Mouse (Mus musculus) lung, postnatal 14 days (tissue): ENCODE measurements around the gene Mrps12.

ENCODE experiments used
- DNase-seq: peaks from one replicate; pipeline ENCODE4 v3.0.0; 2021

Gene Mrps12

GRCm38 (mm10) chr7:28758623-28759022 is 17.0 kb upstream of the Mrps12 start:
- no peak for DNase-seq

- DNase-seq, result no peak
These were observed 14.5 kb upstream of the Mrps12 start, which contains the start of gene Ccer2 for GRCm38 (mm10) chr7:28756079-28756478. Gene Ccer2 (plus strand): TSS chr7:28756174.

- DNase-seq, result no peak
These were observed 8.3 kb upstream of the Mrps12 start for GRCm38 (mm10) chr7:28749935-28750334.

- no peak for DNase-seq
These were observed 282 bp downstream of the Mrps12 start for GRCm38 (mm10) chr7:28741368-28741708.

- no peak for DNase-seq
These were observed 671 bp downstream of the Mrps12 start for GRCm38 (mm10) chr7:28740949-28741348.

GRCm38 (mm10) chr7:28739829-28740228 is 1.8 kb downstream of the Mrps12 start:
- no peak for DNase-seq

GRCm38 (mm10) chr7:28735701-28736100 is 5.9 kb downstream of the Mrps12 start:
- peak; percentile 24 for DNase-seq

GRCm38 (mm10) chr7:28733211-28733610 is 8.4 kb downstream of the Mrps12 start:
- no peak for DNase-seq

GRCm38 (mm10) chr7:28732341-28733142 is 9.1 kb downstream of the Mrps12 start:
- DNase-seq, result peak; percentile 85

- DNase-seq, result no peak
These were observed 13.8 kb downstream of the Mrps12 start for GRCm38 (mm10) chr7:28727649-28728340.

- peak; percentile 85 for DNase-seq
These were observed 15.0 kb downstream of the Mrps12 start for GRCm38 (mm10) chr7:28726600-28726999.

- DNase-seq, result no peak
These were observed 17.0 kb downstream of the Mrps12 start for GRCm38 (mm10) chr7:28724613-28725012.

- no peak for DNase-seq
These were observed 19.5 kb downstream of the Mrps12 start for GRCm38 (mm10) chr7:28722079-28722478.

- no peak for DNase-seq
These were observed 20.7 kb downstream of the Mrps12 start for GRCm38 (mm10) chr7:28720753-28721537.

- no peak for DNase-seq
These were observed 22.0 kb downstream of the Mrps12 start for GRCm38 (mm10) chr7:28719650-28720049.

- DNase-seq, result no peak
These were observed 22.5 kb downstream of the Mrps12 start for GRCm38 (mm10) chr7:28719159-28719558.

GRCm38 (mm10) chr7:28717726-28718125 is 23.9 kb downstream of the Mrps12 start:
- DNase-seq, result no peak

GRCm38 (mm10) chr7:28716590-28717281 is 24.9 kb downstream of the Mrps12 start, which contains the start of gene Fbxo17:
Gene Fbxo17 (plus strand): TSS chr7:28716804.
- peak; percentile 67 for DNase-seq

- no peak for DNase-seq
These were observed 26.0 kb downstream of the Mrps12 start for GRCm38 (mm10) chr7:28715598-28715997.

- no peak for DNase-seq
These were observed 27.0 kb downstream of the Mrps12 start for GRCm38 (mm10) chr7:28714667-28715066.

- no peak for DNase-seq
These were observed 30.7 kb downstream of the Mrps12 start for GRCm38 (mm10) chr7:28710962-28711361.

GRCm38 (mm10) chr7:28709454-28709853 is 32.2 kb downstream of the Mrps12 start:
- DNase-seq, result no peak
